Mouse (Mus musculus) ES-Bruce4 (cell line): ENCODE data around the gene Angptl8. TPM values are rescaled to one million over a fixed set of nuclear protein-coding genes. Genes with fewer than 3 reads are reported as not detected.

Source experiments
- H3K27ac ChIP-seq: 2 replicates; pipeline ENCODE4 v1.5.1; 2012; ENCODE audit warnings: low read length, inconsistent platforms; ENCODE audit not compliant: insufficient read depth
- H3K27me3 ChIP-seq: 2 replicates; pipeline ENCODE4 v1.6.1; 2012; ENCODE audit warnings: mild to moderate bottlenecking, low read length, inconsistent platforms; ENCODE audit not compliant: control insufficient read depth, poor library complexity, insufficient read depth, severe bottlenecking
- H3K36me3 ChIP-seq: 2 replicates; pipeline ENCODE4 v1.6.1; 2012; ENCODE audit warnings: inconsistent platforms, mild to moderate bottlenecking, low read length, moderate library complexity; ENCODE audit not compliant: control insufficient read depth, poor library complexity, insufficient read depth, severe bottlenecking
- H3K4me1 ChIP-seq: one replicate; pipeline ENCODE4 v1.8.1; 2011; ENCODE audit warnings: low read length; ENCODE audit not compliant: control insufficient read depth, insufficient read depth
- H3K4me3 ChIP-seq: 2 replicates; pipeline ENCODE4 v1.5.1; 2011; ENCODE audit warnings: low read depth, mild to moderate bottlenecking, low read length
- H3K9ac ChIP-seq: 2 replicates; pipeline ENCODE4 v1.6.1; 2012; ENCODE audit warnings: low read depth, mild to moderate bottlenecking, inconsistent platforms; ENCODE audit not compliant: poor library complexity, severe bottlenecking
- H3K9me3 ChIP-seq: replicated peaks from 2 replicates; pipeline ENCODE4 v1.6.1; 2012; ENCODE audit warnings: mild to moderate bottlenecking, low read length, inconsistent platforms; ENCODE audit not compliant: control insufficient read depth, poor library complexity, insufficient read depth, severe bottlenecking
- CTCF ChIP-seq: IDR thresholded peaks from one replicate; pipeline ENCODE4 v1.8.1; 2011; ENCODE audit warnings: low read depth, low read length
- EP300 ChIP-seq: IDR thresholded peaks from 2 replicates; pipeline ENCODE4 v1.6.1; 2011; ENCODE audit warnings: low read depth, low read length; ENCODE audit not compliant: insufficient read depth
- POLR2A ChIP-seq: IDR thresholded peaks from one replicate; pipeline ENCODE4 v1.8.1; 2011; ENCODE audit warnings: low read length; ENCODE audit not compliant: insufficient read depth
- polyA plus RNA-seq: library from polyadenylated mRNA; stranded (reverse); fragments of >200 nt; gene quantifications from 2 replicates; pipeline ENCODE4 v1.2.4, GENCODE M21; 2011; ENCODE audit warnings: low read depth; ENCODE audit not compliant: missing spikeins, insufficient read depth, insufficient read length

The Angptl8 gene
- polyA plus RNA-seq, 1 experiment = not detected

DNA sequence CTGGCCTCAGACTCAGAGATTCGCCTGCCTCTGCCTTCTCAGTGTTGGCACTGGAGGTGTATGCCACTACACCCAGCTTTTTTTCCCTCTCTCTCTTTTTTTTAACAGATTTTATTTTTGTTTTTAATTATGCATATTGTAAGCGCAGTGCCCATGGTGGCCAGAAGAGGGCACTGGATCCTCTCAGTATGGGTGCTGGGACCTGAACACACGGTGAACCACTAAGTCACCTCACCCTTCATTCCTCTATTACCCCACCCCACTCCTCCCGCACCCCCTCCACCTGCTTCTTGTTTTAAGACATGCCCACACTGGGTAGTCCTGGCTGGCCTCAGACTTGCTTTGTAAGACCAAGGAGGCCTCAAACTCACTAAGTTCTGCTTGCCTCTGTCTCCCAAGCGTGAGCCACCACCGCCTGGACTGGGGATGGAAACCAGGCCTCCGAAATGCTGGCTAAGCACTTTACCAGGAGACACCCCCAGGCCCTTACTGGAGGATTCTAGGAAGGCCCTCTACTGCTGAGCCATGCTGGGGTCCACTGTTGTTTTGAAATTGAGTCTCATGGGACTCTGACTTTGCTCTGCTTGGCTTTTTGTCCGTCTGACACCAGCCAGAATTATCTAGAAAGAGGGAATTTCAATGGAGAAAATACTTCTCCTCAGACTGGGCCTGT is 4.9 kb downstream of the Angptl8 start:
- H3K9me3 ChIP-seq = no peaks in the 10 kb centered on the region
- H3K36me3 ChIP-seq = peaks cover 69% of the 10 kb centered on the region
- H3K27ac ChIP-seq = peak overlapping the region; percentile 22; the same call in 1 of the 2 replicates
- H3K9ac ChIP-seq = no peak overlapping the region
- H3K27me3 ChIP-seq = no peaks in the 10 kb centered on the region
- no peak overlapping the region for H3K4me3 ChIP-seq
- TF ChIP-seq EP300 = no peak
- peak; percentile 73 for TF ChIP-seq CTCF
- peaks cover 8% of the 10 kb centered on the region for H3K4me1 ChIP-seq

GRCm38 (mm10) chr9:21841340-21841739 is 6.0 kb downstream of the Angptl8 start:
- Histone ChIP-seq H3K9me3 (no peaks in the 10 kb centered on the region), H3K4me3 (no peak overlapping the region), H3K27ac (no peak overlapping the region), H3K27me3 (no peaks in the 10 kb centered on the region), H3K4me1 (peaks cover 8% of the 10 kb centered on the region), H3K36me3 (peaks cover 67% of the 10 kb centered on the region), H3K9ac (no peak overlapping the region)
- TF ChIP-seq POLR2A = no peak
- TF ChIP-seq EP300 = no peak
- TF ChIP-seq CTCF = no peak

- Histone ChIP-seq H3K4me3 (no peak overlapping the region), H3K9ac (no peak overlapping the region), H3K9me3 (no peaks in the 10 kb centered on the region), H3K27me3 (no peaks in the 10 kb centered on the region), H3K36me3 (peaks cover 58% of the 10 kb centered on the region), H3K27ac (no peak overlapping the region), H3K4me1 (peaks cover 10% of the 10 kb centered on the region)
- no peak for TF ChIP-seq POLR2A
- no peak for TF ChIP-seq CTCF
- no peak for TF ChIP-seq EP300
Observed at GRCm38 (mm10) chr9:21842391-21842790, 7.1 kb downstream of the Angptl8 start.

DNA sequence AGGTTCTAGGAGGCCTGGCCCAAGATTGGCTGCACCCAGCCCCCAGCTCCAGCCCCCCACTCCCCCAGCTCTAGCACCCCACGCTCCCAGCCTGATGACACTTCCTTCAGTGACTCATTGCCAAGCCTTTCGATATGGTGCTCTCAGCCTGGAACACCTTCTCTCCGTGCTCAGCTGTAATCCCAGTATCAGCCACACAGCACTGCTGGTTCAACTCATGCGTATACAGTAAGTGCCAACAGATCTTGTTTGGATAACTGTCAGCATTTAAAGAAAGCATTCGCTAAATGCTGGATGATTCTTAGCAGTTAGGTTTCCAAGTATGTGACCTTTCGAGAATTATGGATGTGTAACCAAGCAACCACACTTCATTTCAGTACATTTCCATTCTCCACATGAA is 7.8 kb downstream of the Angptl8 start:
- Histone ChIP-seq H3K4me3 (no peak overlapping the region), H3K4me1 (peaks cover 13% of the 10 kb centered on the region), H3K27me3 (no peaks in the 10 kb centered on the region), H3K9me3 (no peaks in the 10 kb centered on the region), H3K9ac (no peak overlapping the region), H3K36me3 (peaks cover 51% of the 10 kb centered on the region), H3K27ac (no peak overlapping the region)
- TF ChIP-seq POLR2A (no peak), EP300 (no peak), CTCF (no peak)

- Histone ChIP-seq H3K9me3 (no peaks in the 10 kb centered on the region), H3K27me3 (no peaks in the 10 kb centered on the region), H3K4me1 (peaks cover 12% of the 10 kb centered on the region), H3K27ac (peak overlapping the region; percentile 48), H3K9ac (no peak overlapping the region), H3K36me3 (peaks cover 39% of the 10 kb centered on the region), H3K4me3 (peak overlapping the region; percentile 5; the same call in 1 of the 2 replicates)
- TF ChIP-seq EP300 (no peak), POLR2A (no peak), CTCF (peak; percentile 31)
Observed at GRCm38 (mm10) chr9:21845381-21846080, 10.2 kb downstream of the Angptl8 start.

GRCm38 (mm10) chr9:21846755-21847341 is 11.5 kb downstream of the Angptl8 start:
- H3K36me3 ChIP-seq = peaks cover 34% of the 10 kb centered on the region
- no peaks in the 10 kb centered on the region for H3K9me3 ChIP-seq
- H3K4me3 ChIP-seq = peak overlapping the region; percentile 73
- H3K9ac ChIP-seq = peak overlapping the region; percentile 51
- H3K27me3 ChIP-seq = no peaks in the 10 kb centered on the region
- TF ChIP-seq CTCF (no peak), POLR2A (no peak), EP300 (peak; percentile 76)
- H3K27ac ChIP-seq = peak overlapping the region; percentile 88
- peaks cover 12% of the 10 kb centered on the region for H3K4me1 ChIP-seq
